Mouse (Mus musculus) kidney, embryonic 15.5 days (tissue): Measurements from ENCODE around the gene Stab1. TPM values are rescaled to one million over a fixed set of nuclear protein-coding genes. Genes with fewer than 3 reads are reported as not detected.
A peak's percentile ranks its signal among the peaks of the same experiment; 100 is the strongest.

Experiments used
- ATAC-seq: fragments of 200-750 bp; cut with Nextera tagmentation; replicated peaks from 2 replicates; pipeline ENCODE4 v1.8.0; 2017; ENCODE audit warnings: moderate TSS enrichment; ENCODE audit not compliant: low FRiP score
- H3K27ac ChIP-seq: fragments of 300-500 bp; sonication (generic); 2 replicates; pipeline ENCODE4 v1.5.1; 2015; ENCODE audit warnings: mild to moderate bottlenecking, inconsistent platforms
- H3K27me3 ChIP-seq: fragments of 300-500 bp; sonication (generic); 2 replicates; pipeline ENCODE4 v1.6.1; 2015; ENCODE audit warnings: inconsistent platforms
- H3K36me3 ChIP-seq: fragments of 300-500 bp; sonication (generic); 2 replicates; pipeline ENCODE4 v1.6.1; 2015; ENCODE audit warnings: inconsistent platforms
- H3K4me1 ChIP-seq: fragments of 300-500 bp; sonication (generic); 2 replicates; pipeline ENCODE4 v1.6.1; 2015; ENCODE audit warnings: inconsistent platforms
- H3K4me2 ChIP-seq: fragments of 300-500 bp; sonication (generic); 2 replicates; pipeline ENCODE4 v1.6.1; 2015; ENCODE audit warnings: moderate library complexity, mild to moderate bottlenecking, inconsistent platforms
- H3K4me3 ChIP-seq: fragments of 300-500 bp; sonication (generic); replicated peaks from 2 replicates; pipeline ENCODE4 v1.5.1; 2015; ENCODE audit warnings: mild to moderate bottlenecking, inconsistent platforms
- H3K9ac ChIP-seq: fragments of 300-500 bp; sonication (generic); 2 replicates; pipeline ENCODE4 v1.6.1; 2015; ENCODE audit warnings: mild to moderate bottlenecking, inconsistent platforms
- H3K9me3 ChIP-seq: fragments of 300-500 bp; sonication (generic); replicated peaks from 2 replicates; pipeline ENCODE4 v1.6.1; 2016; ENCODE audit warnings: inconsistent platforms
- WGBS: fragments of 180-500 bp; shearing (Covaris S2); methylation state at CpG from one replicate; pipeline ENCODE4 v1.1.7; 2015; ENCODE audit warnings: mixed read lengths; 5-methylcytosine and 5-hydroxymethylcytosine counted together
- polyA plus RNA-seq: library from polyadenylated mRNA; unstranded; fragments of >200 nt; fragmentation: Nextera tagmentation; extraction: Ambion mirVana; gene quantifications from 2 replicates; pipeline ENCODE4 v1.2.1, GENCODE M21; 2015

The Stab1 gene
- polyA plus RNA-seq, 1 experiment from 2014 or later, result 40.6 TPM

- Histone ChIP-seq H3K9ac (no peak overlapping the region), H3K27me3 (no peaks in the 10 kb centered on the region), H3K9me3 (no peaks in the 10 kb centered on the region), H3K4me1 (peaks cover 44% of the 10 kb centered on the region), H3K27ac (no peak overlapping the region), H3K4me2 (no peak overlapping the region), H3K4me3 (no peak overlapping the region), H3K36me3 (peaks cover 67% of the 10 kb centered on the region)
- WGBS, result 91% methylated on average over 34 of the region's 34 CpGs
- no peak for ATAC-seq
Measured at GRCm38 (mm10) chr14:31135495-31136410, 32.7 kb downstream of the Stab1 start.

DNA sequence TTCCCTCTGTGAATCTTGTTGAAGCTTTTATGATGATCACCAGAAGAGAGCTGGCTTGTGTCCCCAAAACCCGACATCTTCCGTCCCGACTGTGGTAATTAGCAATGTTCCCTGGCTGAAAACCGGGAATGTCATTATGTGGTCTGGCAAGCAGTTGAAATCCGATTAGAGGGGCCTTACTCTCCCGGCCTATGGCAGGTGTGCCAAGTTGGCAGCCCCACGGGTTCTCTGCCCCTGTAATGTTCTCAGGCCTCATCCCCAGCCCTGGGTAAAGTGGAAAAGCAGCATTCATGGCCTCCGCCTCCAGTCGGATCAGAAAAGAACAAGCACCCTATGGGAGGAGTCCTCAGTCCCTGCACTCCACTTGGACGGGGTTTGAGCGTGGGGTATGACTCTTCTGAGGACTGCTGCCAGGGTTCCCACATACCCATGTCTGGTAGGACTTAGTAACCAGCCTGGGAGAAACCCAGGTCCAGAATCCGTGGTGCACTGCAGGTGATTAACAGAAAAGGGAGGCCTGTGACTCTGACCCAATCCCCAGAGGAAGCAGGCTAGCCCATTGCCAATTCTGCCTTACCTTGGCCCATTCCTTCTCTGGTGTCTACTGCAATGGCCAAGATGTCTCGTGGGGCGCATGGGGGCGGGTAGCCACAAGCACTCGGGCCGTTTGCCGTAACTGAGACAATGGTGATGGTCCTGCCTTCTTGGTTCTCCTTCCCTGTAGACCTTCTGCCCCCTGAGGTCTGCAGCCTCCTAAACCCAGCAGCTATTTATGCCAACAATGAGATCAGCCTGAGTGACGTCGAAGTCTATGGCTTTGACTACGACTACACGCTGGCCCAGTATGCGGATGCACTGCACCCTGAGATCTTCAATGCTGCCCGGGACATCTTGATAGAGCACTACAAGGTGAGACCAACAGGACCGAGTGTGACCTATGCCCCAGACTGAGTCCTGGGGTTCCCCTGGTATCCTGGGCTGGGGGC, 34.1 kb downstream of the Stab1 start:
- Histone ChIP-seq H3K27ac (no peak overlapping the region), H3K9me3 (no peaks in the 10 kb centered on the region), H3K4me2 (no peak overlapping the region), H3K9ac (no peak overlapping the region), H3K4me3 (no peak overlapping the region), H3K4me1 (peaks cover 57% of the 10 kb centered on the region), H3K27me3 (no peaks in the 10 kb centered on the region), H3K36me3 (peaks cover 52% of the 10 kb centered on the region)
- WGBS, result 86% methylated on average over 25 of the region's 25 CpGs
- ATAC-seq, result no peak

DNA sequence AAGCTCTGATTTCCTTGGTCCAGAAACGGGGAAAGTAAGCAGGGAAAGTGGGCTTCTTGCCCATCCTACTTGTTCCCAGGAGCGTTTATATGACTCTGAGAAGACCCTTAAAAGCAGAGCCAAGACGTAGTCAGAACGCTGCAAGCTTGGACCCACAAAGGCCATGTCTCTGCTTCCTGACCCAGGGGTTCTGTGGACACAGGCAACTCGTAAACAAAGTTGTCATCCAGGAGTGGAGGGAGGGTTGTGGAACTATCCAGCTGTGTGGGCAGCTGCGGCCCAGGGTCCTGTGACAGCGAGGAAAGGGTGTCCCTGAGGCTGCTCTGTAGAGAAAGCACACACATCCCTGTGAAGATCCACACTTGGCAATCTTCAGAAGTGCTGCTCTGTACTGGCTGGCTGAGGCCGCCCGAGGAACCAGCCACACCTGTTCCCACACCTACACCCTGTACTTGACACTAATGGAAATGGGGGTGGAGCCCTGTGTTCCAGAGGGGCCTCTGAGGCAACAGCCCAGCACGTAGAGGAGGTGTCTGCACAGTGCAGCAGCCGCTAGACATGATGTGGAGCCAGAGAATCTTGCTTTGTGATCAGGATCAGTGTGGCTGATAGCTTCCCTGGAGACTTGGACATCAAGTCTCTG, 35.3 kb downstream of the Stab1 start:
- 33% methylated on average over 11 of the region's 11 CpGs for WGBS
- Histone ChIP-seq H3K27me3 (no peaks in the 10 kb centered on the region), H3K27ac (peak overlapping the region; percentile 9; the same call in 1 of the 2 replicates)

GRCm38 (mm10) chr14:31132491-31132975, 35.9 kb downstream of the Stab1 start:
- Histone ChIP-seq H3K27ac (peak overlapping the region; percentile 54; the same call in 1 of the 2 replicates), H3K27me3 (no peaks in the 10 kb centered on the region), H3K9ac (peak overlapping the region; percentile 78), H3K4me2 (peak overlapping the region; percentile 83), H3K36me3 (peaks cover 34% of the 10 kb centered on the region), H3K4me3 (peak overlapping the region; percentile 82), H3K4me1 (peaks cover 49% of the 10 kb centered on the region), H3K9me3 (no peaks in the 10 kb centered on the region)
- no peak for ATAC-seq
- WGBS, result 69% methylated on average over 7 of the region's 7 CpGs

More for the DNA sequence above, 35.3 kb downstream of the Stab1 start:
- Histone ChIP-seq H3K9me3 (no peaks in the 10 kb centered on the region), H3K4me3 (peak overlapping the region; percentile 82; the same call in 1 of the 2 replicates), H3K4me1 (peaks cover 54% of the 10 kb centered on the region), H3K4me2 (peak overlapping the region; percentile 83), H3K36me3 (peaks cover 41% of the 10 kb centered on the region), H3K9ac (0 out of 2 replicates have a peak overlapping the region, but pooled peaks have one; percentile 78)
- ATAC-seq, result no peak

DNA sequence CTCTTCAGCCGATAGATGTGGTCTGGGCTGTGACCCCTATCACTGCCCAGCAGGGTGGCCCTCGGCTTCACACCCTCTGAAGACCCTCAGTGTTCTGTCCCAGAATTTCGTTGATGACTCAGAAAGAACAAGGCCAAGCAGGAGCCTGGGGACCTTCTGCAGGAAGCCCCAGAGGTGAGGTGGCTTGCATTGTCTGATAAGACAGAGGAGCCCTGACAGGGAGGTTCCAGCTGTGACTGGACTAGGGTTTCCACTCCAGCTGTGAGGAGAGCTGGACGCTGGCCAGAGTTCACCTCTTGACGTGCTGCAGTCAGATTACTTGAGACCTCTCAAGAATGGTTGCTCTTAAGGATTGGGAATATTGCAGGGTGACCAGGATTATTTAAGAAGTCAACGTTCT, 36.4 kb downstream of the Stab1 start:
- Histone ChIP-seq H3K9me3 (no peaks in the 10 kb centered on the region), H3K4me1 (peaks cover 49% of the 10 kb centered on the region), H3K9ac (peak overlapping the region; percentile 78), H3K36me3 (peaks cover 29% of the 10 kb centered on the region), H3K27ac (peak overlapping the region; percentile 54; the same call in 1 of the 2 replicates), H3K4me2 (peak overlapping the region; percentile 83), H3K4me3 (peak overlapping the region; percentile 82), H3K27me3 (no peaks in the 10 kb centered on the region)
- no peak for ATAC-seq
- 7% methylated on average over 6 of the region's 6 CpGs for whole genome bisulfite sequencing

- H3K4me2 ChIP-seq, result peak overlapping the region; percentile 83
- H3K27ac ChIP-seq, result peak overlapping the region; percentile 89
- H3K27me3 ChIP-seq, result no peaks in the 10 kb centered on the region
- H3K4me1 ChIP-seq, result peaks cover 52% of the 10 kb centered on the region
- no peaks in the 10 kb centered on the region for H3K9me3 ChIP-seq
- peak overlapping the region; percentile 78 for H3K9ac ChIP-seq
- peak overlapping the region; percentile 82 for H3K4me3 ChIP-seq
- under 1% methylated on average over 43 of the region's 43 CpGs for whole genome bisulfite sequencing
- peaks cover 23% of the 10 kb centered on the region for H3K36me3 ChIP-seq
- peak; percentile 6 for ATAC-seq
Measured at GRCm38 (mm10) chr14:31131272-31131821, 37.1 kb downstream of the Stab1 start.

DNA sequence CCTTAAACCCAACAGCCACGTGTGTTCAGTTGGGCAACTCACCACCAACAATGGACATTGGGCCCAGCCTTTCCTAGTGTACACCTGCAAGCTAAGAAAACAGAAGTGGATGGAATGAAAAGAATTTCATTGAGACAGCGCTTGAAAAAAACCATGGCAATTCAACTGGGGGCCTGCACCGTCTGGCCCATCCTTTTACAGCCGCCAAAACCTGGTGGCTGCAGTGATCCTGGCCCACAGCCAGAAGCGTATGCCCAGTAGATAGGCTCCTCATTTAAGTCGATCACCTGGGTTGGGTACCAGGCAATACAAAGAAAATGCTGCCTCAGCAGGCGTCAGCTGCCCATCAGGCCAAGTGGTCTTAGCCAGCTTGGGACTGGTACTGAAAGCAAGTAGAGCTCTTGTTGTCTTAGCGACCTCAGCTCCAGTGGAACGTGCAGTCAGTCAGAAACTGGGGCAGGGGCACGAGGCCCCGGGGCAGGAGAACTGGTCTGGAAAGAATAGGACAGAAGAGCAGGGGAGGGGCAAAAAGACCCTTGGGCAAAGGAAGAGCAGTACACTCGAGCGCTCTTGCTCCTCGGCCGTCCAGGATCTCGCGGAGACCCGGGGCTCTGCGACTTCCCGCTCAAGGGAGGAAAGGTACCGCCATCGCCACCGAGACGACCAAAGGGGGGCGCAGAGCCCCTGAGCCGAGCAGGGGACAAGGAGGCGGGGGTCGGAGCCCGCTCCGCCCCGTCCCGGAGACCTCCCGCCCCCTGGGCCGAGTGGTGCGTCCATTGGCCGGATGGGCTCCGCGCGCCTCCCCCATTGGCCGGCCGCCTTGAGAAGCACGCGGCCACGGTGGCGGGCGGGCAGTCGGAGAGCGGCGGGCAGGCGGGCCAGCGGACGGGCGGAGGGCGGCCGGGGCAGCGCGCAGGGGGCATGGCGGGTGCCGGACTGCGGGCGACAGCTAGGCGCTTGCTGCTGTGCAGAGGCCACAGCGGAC, 37.9 kb downstream of the Stab1 start, which contains the start of gene Nt5dc2:
Nt5dc2 (plus strand) TSS at position 818 of the 985 bp plus-strand sequence.
- H3K9me3 ChIP-seq, result no peaks in the 10 kb centered on the region
- H3K4me1 ChIP-seq, result peaks cover 60% of the 10 kb centered on the region
- WGBS, result 3% methylated on average over 63 of the region's 63 CpGs

GRCm38 (mm10) chr14:31129326-31130235, 38.9 kb downstream of the Stab1 start:
- peaks cover 8% of the 10 kb centered on the region for H3K36me3 ChIP-seq
- WGBS, result 69% methylated on average over 15 of the region's 15 CpGs
- H3K27me3 ChIP-seq, result no peaks in the 10 kb centered on the region
- no peaks in the 10 kb centered on the region for H3K9me3 ChIP-seq
- peak overlapping the region; percentile 85; the same call in 1 of the 2 replicates for H3K9ac ChIP-seq
- H3K4me3 ChIP-seq, result peak overlapping the region; percentile 83
- peaks cover 70% of the 10 kb centered on the region for H3K4me1 ChIP-seq
- H3K27ac ChIP-seq, result peak overlapping the region; percentile 89
- peak overlapping the region; percentile 86 for H3K4me2 ChIP-seq
- ATAC-seq, result no peak

More for the DNA sequence above, 37.9 kb downstream of the Stab1 start, which contains the start of gene Nt5dc2:
- Histone ChIP-seq H3K27me3 (no peaks in the 10 kb centered on the region), H3K36me3 (peaks cover 14% of the 10 kb centered on the region), H3K27ac (peak within 1 kb of the TSS; percentile 89), H3K4me2 (peak within 1 kb of the TSS; percentile 83), H3K9ac (peak within 1 kb of the TSS; percentile 78), H3K4me3 (peak within 1 kb of the TSS; percentile 82)
- peak; percentile 84 for ATAC-seq

- Histone ChIP-seq H3K4me3 (peak within 1 kb of the TSS; percentile 83), H3K9me3 (no peaks in the 10 kb centered on the region), H3K4me1 (peaks cover 69% of the 10 kb centered on the region), H3K27me3 (no peaks in the 10 kb centered on the region), H3K4me2 (peak within 1 kb of the TSS; percentile 86), H3K36me3 (peaks cover 9% of the 10 kb centered on the region), H3K9ac (peak within 1 kb of the TSS; percentile 85), H3K27ac (peak within 1 kb of the TSS; percentile 92)
- under 1% methylated on average over 33 of the region's 33 CpGs for WGBS
- peak; percentile 94 for ATAC-seq
Measured at GRCm38 (mm10) chr14:31128826-31129219, 39.6 kb downstream of the Stab1 start, which contains the start of gene Smim4. Gene Smim4, minus strand, starts transcription at chr14:31128956.
